Mouse (Mus musculus) G1E (cell line): Measurements from ENCODE around the gene Irs2. TPM values are rescaled to one million over a fixed set of nuclear protein-coding genes. Genes with fewer than 3 reads are reported as not detected.

Experiments used
- ATAC-seq: 2 replicates; pipeline ENCODE4 v1.8.0; 2016; ENCODE audit warnings: mild to moderate bottlenecking; ENCODE audit not compliant: insufficient number of reproducible peaks, poor library complexity, low FRiP score, severe bottlenecking; ENCODE audit errors: extremely low read depth
- DNase-seq: peaks from one replicate; pipeline ENCODE4 v3.0.0; 2012; ENCODE audit warnings: low spot score
- H3K27me3 ChIP-seq: 2 replicates; pipeline ENCODE4 v1.6.1; 2012; ENCODE audit warnings: mild to moderate bottlenecking, low read length, inconsistent platforms; ENCODE audit not compliant: insufficient read depth
- H3K36me3 ChIP-seq: replicated peaks from 2 replicates; pipeline ENCODE3; 2012; ENCODE audit warnings: mild to moderate bottlenecking, inconsistent platforms
- H3K4me1 ChIP-seq: 2 replicates; pipeline ENCODE4 v1.6.1; 2012; ENCODE audit warnings: low read depth, low read length, inconsistent platforms, mixed read lengths; ENCODE audit not compliant: insufficient read depth
- H3K4me3 ChIP-seq: 2 replicates; pipeline ENCODE4 v1.5.1; 2012; ENCODE audit warnings: low read depth, mild to moderate bottlenecking, inconsistent platforms, low read length, moderate library complexity, mixed read lengths
- H3K9me3 ChIP-seq: replicated peaks from 2 replicates; pipeline ENCODE4 v1.6.1; 2012; ENCODE audit warnings: inconsistent platforms
- CTCF ChIP-seq: IDR thresholded peaks from 2 replicates; pipeline ENCODE4 v1.5.1; 2012; ENCODE audit warnings: low read depth, low read length, inconsistent platforms, mixed read lengths
- GATA1 ChIP-seq: IDR thresholded peaks from 2 replicates; pipeline ENCODE4 v1.6.1; 2012; ENCODE audit warnings: borderline replicate concordance, low read length, inconsistent platforms, mixed read lengths
- GATA2 ChIP-seq: IDR thresholded peaks from 2 replicates; pipeline ENCODE4 v1.6.1; 2012; ENCODE audit warnings: low read depth, low read length, inconsistent platforms, borderline replicate concordance
- POLR2AphosphoS5 ChIP-seq: IDR thresholded peaks from 2 replicates; pipeline ENCODE4 v1.6.1; 2012; ENCODE audit warnings: low read depth, low read length, inconsistent platforms; ENCODE audit not compliant: insufficient replicate concordance
- TAL1 ChIP-seq: conservative IDR thresholded peaks from 2 replicates; pipeline ENCODE4 v1.6.1; 2012; ENCODE audit warnings: low read depth, low read length, inconsistent platforms, mixed read lengths
- polyA plus RNA-seq: library from polyadenylated mRNA; stranded (reverse); fragments of >175 nt; gene quantifications from 2 replicates; pipeline ENCODE4 v1.2.3, GENCODE M21; 2012
- total RNA-seq, 2 experiments: library from RNA; stranded (forward) in 1 of 2; stranded (reverse) in 1 of 2; fragments of 200-1000 nt in 1 of 2; fragments of >200 nt in 1 of 2; fragmentation: Nextera tagmentation in 1 of 2; gene quantifications; 2 replicates each; pipeline ENCODE4 v1.2.3; 2014 to 2017

Irs2 gene
- total and polyA plus RNA-seq, 3 experiments = 17.4 to 92.1 (median 78.5) TPM

DNA sequence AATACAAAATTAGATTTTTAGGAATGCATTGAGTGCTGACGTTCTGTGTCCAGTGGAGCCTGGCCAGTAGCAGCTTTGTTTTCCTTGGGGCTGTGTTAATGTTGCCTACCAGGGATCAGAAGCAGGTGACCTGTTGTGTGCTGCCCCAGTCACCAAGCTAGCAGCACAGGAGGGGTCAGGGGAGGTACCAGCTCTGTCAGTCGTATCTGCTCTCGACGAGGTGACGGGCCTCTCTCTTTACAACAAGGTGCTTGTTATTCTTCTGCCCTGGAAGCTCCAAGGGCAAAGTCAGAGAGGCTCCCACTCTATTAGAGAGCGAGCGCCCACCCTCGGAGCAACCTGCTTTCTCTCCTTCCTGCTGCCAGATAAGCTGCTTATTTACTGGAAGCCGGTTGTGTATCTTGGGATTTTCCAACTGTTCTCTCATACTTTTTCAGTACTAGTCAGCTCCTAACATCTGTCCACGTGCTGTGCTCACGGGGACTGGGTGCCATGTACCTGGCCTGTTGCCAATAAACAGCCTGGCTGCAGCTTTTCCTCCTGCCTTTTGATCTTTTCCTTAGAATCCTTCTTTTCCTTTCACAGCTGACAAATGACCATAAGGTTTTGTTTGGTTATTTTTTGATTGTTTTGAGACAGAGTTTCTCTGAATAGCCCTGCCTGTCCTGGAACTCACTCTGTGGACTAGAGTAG lies 2.8 kb upstream of the Irs2 start:
- TF ChIP-seq TAL1 (no peak), GATA2 (no peak), CTCF (no peak), POLR2AphosphoS5 (no peak), GATA1 (no peak)
- Histone ChIP-seq H3K4me1 (peaks cover 35% of the 10 kb centered on the region), H3K4me3 (peak overlapping the region; percentile 66; the same call in 1 of the 2 replicates), H3K27me3 (no peaks in the 10 kb centered on the region), H3K36me3 (peaks cover 19% of the 10 kb centered on the region), H3K9me3 (no peaks in the 10 kb centered on the region)
- ATAC-seq = no peak
- DNase-seq = no peak

DNA sequence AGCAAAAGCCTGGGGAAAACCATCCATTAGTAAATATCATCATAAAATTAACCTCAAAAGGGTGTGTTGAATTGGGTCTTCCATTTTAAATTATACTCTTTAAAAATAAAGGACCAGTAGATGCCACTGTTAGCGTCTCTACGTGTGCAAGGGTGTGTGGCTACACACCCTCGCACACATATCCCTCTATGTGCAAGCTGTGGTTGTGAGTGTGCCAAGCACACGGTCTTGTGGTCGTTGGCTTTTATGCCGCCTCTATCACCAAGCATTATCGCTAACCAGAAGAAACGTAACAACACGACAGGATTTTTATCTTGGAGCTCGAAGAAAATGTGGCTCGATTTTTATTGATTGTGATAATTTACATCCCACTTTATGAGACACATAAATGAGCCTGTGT lies 2.1 kb upstream of the Irs2 start:
- H3K4me1 ChIP-seq = peaks cover 42% of the 10 kb centered on the region
- DNase-seq (no peak), ATAC-seq (no peak)
- no peaks in the 10 kb centered on the region for H3K9me3 ChIP-seq
- TF ChIP-seq POLR2AphosphoS5 (no peak), TAL1 (no peak), GATA1 (no peak), CTCF (no peak), GATA2 (no peak)
- H3K27me3 ChIP-seq = no peaks in the 10 kb centered on the region
- peak overlapping the region; percentile 41; the same call in 1 of the 2 replicates for H3K4me3 ChIP-seq
- H3K36me3 ChIP-seq = peaks cover 25% of the 10 kb centered on the region

DNA sequence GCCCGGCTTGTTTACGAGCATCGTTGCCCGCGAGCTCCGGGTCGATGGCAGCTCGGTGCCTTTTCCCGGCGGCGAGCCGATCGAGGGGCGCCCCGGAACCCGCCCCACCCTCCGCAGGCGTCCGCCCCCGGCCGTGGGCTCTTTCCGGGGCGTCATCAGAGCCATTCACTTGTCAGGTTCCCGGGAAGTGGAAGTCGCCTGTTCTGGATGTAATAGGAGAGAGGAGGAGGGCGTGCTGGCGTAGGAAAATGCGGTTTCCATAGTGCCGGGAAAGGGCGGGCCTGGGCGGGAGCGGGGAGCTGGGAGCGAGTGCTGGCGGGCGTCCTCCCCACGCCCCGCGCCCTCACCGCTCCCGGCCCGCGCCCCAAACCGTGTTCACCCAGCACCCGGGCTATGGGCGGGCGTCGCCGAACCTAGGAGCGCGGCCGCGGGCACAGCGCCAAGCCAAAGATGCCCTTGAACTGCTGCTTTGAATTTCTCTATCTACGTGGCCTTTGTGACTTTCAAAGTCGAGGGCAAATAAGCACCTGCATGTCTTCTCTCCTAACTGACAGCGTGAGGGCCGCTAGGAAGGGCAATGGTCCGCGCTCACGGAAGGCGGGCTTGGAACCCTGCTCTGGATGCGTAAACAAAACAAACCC lies 1.3 kb upstream of the Irs2 start:
- ATAC-seq (no peak), DNase-seq (peak; percentile 78)
- no peaks in the 10 kb centered on the region for H3K9me3 ChIP-seq
- no peak for TF ChIP-seq TAL1
- no peak for TF ChIP-seq GATA1
- no peak for TF ChIP-seq GATA2
- TF ChIP-seq CTCF = no peak
- TF ChIP-seq POLR2AphosphoS5 = no peak
- peak overlapping the region; percentile 87 for H3K4me3 ChIP-seq
- peaks cover 34% of the 10 kb centered on the region for H3K36me3 ChIP-seq
- H3K4me1 ChIP-seq = peaks cover 50% of the 10 kb centered on the region
- H3K27me3 ChIP-seq = no peaks in the 10 kb centered on the region

DNA sequence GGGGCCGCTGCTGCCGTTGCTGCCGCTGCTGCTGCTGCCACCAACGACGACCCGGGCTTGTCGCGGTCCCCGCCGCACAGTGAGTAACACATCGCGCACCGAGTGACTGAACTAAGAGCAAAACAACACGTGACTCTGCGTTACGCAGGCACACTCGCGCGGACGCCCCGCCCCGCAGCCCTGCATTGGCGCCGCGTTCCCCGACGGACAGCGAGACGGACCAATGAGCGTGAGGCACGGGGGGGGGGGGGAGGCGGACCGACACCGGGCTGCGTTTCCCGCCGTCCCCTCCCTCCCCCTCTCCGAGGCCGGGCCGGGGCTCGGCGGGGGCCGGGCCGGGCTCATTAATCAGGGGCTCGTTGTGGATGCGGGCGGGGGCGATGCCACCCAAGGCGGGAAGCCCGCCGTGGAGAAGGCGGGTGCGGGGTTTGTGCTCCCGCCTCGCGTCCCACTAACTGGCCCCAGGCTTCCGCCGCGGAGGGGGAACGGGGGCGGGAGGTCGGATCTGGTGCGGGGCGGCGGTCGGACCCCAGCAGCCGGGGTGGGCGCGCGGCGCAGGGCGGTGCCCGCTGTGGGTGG lies 673 bp upstream of the Irs2 start:
- H3K27me3 ChIP-seq = no peaks in the 10 kb centered on the region
- H3K36me3 ChIP-seq = peaks cover 40% of the 10 kb centered on the region
- H3K9me3 ChIP-seq = no peaks in the 10 kb centered on the region
- H3K4me3 ChIP-seq = peak overlapping the region; percentile 87
- H3K4me1 ChIP-seq = peaks cover 56% of the 10 kb centered on the region
- TF ChIP-seq GATA1 (no peak), POLR2AphosphoS5 (peak; percentile 62; the same call in 1 of the 2 replicates)
- DNase-seq = peak; percentile 93
- peak; percentile 76 for ATAC-seq

DNA sequence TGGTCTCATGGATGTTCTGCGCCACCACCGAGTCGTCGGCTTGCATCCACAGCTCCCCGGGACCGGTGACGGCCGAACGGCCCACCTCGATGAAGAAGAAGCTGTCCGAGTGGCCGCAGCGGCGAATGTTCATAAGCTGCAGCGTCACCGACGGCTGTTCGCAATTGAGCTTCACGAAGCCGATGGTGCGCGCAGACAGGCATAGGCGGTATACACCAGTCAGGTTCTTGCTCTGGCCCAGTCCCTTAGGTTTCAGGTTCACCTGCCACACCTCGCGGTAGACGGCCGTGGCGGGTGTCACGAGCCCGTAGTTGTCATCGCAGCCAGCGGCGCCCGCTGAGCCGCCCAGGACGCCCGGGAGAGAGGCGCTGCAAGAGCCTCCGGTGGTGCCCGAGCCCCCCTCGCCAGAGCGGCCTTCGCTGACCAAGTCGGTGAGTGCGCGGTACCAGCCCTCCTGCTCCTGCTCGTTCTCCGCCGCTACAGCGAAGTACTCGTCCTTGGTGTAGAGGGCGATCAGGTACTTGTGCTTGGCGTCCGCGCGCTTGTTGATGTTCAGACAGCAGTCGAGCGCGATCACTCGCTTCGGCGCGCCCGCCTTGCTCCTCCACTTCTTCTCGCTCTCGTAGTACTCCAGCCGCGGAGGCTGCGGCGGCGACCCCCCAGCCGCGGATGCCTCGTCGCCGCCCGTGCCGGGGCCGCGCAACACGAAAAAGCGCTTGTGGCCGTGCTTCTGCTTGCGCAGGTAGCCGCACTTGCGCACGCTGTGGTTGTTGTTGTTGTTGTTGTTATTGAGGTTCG lies 478 bp downstream of the Irs2 start:
- H3K9me3 ChIP-seq = no peaks in the 10 kb centered on the region
- DNase-seq (no peak), ATAC-seq (no peak)
- no peaks in the 10 kb centered on the region for H3K27me3 ChIP-seq
- TF ChIP-seq CTCF = no peak
- no peak for TF ChIP-seq TAL1
- H3K4me1 ChIP-seq = peaks cover 56% of the 10 kb centered on the region
- peak overlapping the region; percentile 87 for H3K4me3 ChIP-seq
- H3K36me3 ChIP-seq = peaks cover 50% of the 10 kb centered on the region

DNA sequence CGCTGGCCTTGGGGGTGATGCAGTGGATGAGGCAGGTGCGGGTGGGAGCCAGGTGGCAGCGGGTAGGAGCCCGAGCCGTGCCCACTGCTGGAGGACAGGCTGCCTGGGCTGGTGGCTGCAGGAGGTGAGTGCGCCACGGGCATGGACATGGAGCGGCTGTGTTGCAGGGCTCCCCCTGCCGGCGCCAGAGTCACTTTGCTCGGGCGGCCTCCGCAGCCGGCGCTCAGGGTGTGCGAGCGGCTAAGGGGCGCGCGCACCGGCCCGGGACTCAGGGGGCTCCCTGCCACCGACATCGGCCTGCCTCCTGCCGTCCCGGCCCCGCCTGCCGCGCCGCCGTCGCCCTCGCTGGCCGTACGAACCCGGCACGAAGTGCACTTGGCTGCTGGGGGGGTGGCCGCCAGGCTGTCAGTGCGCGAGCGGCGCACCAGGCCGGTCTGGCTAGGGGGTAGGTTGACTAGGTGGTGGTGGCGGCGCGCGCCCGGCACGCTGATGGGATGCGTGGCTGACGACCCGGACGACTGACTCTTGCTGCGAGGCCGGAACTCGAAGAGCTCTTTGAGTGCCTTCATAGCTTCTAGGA lies 1.2 kb downstream of the Irs2 start:
- Histone ChIP-seq H3K4me1 (peaks cover 59% of the 10 kb centered on the region), H3K9me3 (no peaks in the 10 kb centered on the region), H3K27me3 (no peaks in the 10 kb centered on the region), H3K4me3 (peak overlapping the region; percentile 87), H3K36me3 (peaks cover 56% of the 10 kb centered on the region)
- ATAC-seq (no peak), DNase-seq (peak; percentile 64)
- TF ChIP-seq TAL1 = no peak
- no peak for TF ChIP-seq GATA2
- no peak for TF ChIP-seq GATA1
- peak; percentile 39; the same call in 1 of the 2 replicates for TF ChIP-seq CTCF
- no peak for TF ChIP-seq POLR2AphosphoS5
